Mouse (Mus musculus) spleen, postnatal 4 days (tissue): ENCODE results near the gene Ank2.

ENCODE experiments used
- DNase-seq, 2 experiments: peaks; one replicate each; pipeline ENCODE4 v3.0.0; 2022; ENCODE audit warnings: low spot score in 2 of 2

Ank2 gene

DNA sequence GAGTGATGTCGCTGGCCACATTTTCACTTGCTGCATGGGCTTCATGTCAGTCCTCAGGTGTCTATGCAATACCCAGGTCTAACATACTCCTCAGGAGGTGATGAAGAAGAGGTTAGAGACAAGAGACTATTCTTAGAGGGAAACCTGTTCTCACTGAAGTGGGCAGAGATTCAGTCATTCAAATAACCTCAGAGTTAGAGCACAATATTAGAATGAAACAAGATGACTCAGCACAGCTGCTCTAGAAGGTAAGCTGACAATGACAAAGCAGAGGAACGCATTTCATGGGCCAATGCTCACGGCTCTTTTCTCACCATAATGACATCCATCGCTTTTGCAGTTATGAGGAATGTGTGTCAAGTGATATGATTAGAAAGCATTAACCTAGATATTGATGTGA lies 475.2 kb downstream of the Ank2 start:
- DNase-seq: no peak

DNA sequence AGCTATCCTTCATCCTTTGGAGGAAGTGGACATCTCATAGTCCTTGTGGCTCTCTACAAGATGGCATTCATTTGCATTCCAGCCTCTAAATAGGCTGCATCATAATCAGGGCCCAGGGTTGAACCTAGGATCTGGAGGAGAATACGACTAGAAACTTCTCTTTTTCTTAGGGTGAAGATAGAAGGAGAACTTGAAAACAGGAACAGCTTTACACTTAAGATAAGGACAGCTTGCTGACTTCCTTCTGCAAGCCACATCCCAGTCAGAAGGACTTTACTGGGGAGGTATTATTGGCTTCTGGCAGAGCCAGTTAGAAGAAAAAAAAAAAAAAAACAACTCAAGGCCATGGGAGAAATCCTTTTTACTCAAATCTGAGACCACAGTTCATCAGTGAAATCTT lies 479.0 kb downstream of the Ank2 start:
- DNase-seq: no peak

DNA sequence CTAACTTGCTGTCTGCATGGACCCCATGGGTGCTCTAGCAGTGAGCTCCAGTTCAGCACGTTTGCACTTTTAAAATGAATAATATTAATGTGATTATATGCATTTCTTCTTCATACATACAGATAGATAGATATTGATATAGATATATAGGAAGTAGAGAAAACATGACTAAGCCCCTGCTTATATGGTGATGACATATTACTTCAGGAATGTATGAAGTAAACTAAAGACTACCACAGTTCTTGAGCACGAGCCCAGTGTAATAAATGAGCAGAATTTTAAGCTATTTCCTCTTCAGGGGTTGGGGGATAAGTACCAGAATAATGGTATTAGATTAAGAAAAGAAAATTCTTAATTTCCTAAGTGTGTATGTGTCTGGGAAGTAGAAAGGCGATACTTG lies 479.4 kb downstream of the Ank2 start:
- DNase-seq: no peak

DNA sequence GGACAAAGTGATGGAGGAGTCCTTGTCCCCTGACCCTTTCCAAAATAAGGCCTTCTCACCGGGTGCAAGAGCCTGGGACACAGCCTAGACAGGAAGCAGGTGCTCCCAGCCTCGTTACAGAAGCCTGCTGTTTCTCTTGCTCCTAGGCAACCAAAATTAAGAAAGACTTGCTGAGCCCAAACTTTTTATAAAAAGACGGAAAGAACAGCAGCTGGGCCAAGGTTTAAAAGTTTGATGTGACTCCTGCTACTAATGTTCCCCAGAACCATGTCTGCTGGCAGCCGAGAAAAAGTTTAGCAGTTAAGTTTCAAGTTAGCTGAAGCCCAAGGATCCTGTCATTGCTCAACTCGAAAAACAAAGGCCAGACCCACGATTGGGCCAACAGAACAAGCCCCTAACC lies 480.0 kb downstream of the Ank2 start:
- no peak for DNase-seq

DNA sequence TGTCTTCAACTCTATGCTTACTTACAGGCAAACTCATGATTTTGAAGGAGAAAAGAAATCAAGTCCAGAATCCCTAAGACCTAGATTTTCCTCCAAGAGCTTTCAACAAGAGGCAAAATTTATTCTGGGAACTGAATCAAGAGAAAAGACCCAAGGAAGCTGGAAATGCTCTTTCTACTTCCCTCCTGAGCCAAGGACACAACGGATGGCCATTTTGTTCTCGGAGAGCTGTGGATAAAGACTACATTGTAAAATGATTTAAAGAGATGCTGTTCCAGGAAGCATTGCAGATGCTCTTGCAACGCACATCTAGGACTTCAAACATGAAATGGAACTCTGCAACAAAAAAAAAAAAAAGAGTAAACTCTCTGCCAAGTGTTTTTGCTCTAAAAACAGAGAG lies 481.6 kb downstream of the Ank2 start:
- no peak for DNase-seq

DNA sequence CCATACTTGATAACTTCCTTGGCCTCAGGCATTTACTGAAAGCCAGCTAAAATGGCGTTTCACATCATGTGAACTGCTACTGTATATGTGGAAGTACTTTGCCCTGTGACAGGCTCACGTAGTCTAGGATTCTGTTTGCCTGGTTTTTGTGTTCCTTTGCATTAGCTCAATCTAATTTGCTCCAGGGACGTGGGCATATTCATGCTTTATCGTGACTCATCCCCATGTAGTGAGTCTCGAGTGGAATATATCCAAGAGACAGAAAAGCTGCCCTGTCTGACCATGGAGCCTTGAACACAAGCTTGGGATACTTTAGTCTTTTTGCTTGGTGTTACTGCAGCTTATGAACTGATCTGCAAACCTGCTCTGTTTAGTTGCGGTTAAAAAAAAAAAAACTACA lies 483.6 kb downstream of the Ank2 start:
- DNase-seq: no peak

DNA sequence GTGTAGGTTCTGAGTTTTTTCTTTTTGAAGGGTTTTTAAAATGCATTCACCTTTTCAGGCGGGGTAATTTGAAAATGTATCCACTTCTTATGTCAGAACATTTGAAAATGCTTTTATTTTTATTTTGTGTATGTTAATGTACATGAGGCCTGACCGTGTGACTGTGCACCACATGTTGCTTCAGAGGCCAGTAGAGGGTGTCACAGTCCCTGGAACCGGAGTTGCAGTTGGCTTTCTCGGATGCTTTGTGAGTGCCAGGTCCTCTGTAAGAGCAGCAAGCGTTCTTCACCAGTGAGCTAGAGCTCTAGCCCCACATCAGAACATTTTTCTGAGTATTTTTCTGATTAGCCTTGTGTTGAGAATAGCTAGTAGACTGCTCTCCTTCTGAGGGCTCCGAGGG lies 484.0 kb downstream of the Ank2 start:
- DNase-seq: no peak

DNA sequence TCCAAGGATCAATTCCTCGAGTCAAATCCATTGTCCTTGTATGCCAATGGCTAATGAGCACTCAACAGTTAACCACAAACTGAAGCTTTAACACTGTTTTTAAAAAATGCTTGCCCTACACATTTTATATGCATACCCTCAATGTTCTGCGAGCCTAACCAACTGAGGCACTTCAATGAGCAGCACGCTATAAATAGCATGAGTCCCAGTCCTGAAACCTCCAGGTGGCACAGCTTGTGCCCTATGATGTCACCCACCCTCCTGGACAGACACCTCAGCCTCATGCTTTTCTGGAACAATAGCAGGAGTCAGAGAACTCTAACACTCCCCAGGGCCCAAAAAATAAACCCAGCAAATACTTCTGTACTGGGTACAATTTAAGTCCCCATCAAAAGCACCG lies 485.2 kb downstream of the Ank2 start:
- no peak for DNase-seq

DNA sequence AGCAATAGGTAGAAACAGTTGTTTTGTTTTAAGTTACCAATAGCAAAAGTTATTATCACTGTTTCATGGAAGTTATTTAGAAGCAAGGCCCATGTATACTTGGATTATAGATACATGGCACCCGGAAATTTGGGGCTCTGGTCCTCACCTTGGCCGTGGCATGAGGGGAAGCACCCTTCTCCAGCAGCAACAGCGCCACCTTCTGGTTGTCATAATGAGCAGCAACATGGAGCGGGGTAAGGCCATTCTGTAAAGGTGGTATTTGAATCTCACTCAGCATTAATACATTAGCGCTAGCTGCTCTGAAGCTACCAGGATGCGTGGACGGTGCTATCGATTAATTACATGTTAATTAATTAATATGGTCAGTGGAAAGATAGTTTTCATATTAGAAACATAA lies 486.6 kb downstream of the Ank2 start:
- DNase-seq: no peak

DNA sequence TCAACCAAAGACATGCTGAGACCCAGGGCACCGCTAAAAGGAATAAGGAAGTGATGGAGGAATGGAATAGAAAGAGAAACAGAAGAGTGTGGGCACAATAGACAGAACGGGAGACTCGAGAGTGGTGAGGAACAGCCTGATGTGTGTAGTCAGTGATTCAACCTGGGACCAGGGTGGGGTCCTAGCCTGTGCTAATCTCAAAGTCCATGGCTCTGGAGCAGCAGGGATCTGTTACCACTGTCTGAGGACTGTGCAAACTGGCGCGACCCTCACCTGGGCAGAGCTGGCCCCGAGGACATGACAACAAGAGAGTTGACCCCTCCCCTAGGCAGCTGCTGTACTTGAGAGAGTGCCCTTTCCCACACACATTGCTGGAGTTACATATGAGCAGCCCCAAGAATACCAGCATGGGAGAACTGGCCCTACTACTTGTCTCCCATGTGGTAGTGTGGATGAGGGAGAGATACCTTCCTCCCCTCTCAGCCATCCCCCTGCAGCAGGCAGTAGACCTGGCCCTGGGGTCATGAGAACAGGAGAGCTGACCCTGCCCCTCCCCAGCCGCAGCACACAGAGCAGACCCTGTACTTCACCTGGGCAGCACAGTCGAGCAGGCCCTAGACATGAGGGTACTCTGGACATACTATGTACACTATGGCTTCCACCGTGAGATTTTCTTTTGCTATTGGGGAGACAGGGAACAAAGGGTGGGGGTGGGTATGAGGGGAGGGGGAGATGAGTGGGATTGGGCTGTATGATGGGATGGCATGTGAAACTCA lies 493.1 kb downstream of the Ank2 start:
- DNase-seq: no peak

DNA sequence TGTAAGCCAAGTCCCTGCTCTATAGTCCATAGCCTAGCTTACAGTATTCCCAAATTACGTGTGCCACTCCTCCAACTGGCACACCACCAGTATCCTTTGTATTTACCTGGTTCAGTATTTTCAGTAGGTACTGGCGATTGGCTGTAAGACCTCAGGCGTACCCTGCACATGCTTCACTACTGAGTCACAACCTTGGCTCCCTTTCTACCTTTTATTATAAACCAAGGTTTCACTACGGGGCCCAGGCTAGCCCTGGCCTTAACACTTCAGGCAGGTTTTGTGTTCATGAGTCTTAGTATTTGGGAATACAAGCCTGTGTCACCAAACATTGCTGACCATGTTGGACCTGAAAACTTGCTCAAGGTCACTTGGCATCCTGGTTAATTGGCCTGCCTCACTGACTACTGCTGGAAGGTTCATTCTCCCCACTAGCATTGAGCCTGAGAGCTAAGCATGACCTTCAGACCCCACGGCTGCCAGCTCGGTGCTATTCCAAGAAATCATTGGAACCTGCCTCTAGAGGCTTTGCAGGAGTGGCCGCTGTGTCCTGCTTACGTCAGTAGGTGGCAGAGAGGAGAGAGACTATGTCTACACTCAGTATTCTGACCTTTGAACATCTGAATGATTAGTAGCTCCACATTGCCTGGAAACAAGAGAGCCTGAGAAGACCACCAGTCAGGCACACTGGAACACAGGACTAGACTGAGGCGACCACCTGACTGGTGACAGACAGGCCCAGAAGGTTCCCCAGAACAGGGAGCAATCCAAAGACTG lies 494.1 kb downstream of the Ank2 start:
- no peak for DNase-seq

DNA sequence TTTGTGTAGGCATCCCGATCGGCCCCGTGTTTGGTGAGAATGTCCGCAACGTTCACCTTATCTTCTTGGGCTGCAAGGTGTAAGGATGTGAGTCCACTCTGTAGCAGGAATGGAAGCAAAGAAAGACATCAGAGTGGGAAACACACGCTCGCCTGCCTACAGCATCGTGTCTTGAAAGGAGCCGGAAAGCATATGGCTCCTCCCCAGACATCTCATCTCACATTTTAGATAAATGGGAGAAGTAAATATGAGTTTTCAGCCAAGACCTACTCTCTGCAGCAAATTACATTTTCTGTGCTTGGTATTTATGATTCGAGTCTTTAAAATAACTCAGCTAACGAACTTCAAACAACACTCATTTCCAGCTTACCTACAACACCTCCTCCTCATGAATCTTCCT lies 495.2 kb downstream of the Ank2 start:
- no peak for DNase-seq

DNA sequence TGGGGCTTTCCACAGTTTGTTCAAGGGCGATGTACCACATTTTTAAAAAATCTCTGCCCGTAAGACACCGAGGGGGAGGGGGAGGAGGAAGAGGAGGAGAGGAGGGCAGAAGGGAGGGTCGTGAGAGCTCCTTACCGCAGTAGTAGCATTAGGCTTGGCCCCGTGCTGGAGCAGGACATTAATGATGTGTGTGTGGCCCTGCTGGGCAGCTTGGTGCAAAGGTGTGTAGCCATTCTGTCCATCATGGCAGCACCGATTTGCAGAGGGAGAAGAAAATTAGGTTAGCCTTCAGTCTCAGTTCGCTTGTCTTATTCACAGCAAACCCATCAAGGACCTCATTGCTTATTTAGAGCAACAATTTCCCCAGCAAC lies 500.4 kb downstream of the Ank2 start:
- no peak for DNase-seq

DNA sequence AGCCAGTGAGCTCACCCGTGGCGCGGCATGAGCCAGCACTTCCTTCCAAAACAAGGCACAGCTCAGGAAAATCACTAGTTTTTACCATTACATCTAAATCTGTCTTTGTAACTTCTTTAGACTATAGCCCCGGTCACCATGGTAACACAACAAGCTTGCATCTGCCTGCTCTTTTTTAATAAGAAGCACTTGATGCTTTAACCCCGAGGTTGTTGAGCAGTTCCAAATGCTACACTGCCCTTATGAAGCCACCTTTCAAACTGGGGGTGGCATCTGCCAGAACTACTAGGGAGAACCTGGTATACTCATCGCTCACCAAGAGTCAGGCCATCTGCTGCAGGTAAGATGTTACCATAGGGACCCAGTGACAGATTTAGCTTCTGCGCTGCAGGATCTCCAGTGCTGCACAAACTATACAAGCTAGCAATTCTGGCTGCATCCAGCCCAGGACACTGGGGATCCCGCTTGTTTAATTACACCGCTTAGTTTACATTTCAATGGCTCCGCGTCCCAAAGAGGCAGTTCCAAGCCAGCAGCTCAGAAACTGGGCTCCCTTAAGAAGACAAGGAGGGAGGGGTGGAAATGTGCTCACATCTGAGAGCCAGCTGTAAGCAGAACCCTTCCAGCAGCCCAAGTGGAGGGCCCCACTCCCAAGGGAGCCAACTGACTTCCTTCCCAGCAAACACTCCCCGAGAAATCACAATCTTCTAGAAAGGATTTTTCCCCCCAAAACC lies 501.0 kb downstream of the Ank2 start:
- no peak for DNase-seq

DNA sequence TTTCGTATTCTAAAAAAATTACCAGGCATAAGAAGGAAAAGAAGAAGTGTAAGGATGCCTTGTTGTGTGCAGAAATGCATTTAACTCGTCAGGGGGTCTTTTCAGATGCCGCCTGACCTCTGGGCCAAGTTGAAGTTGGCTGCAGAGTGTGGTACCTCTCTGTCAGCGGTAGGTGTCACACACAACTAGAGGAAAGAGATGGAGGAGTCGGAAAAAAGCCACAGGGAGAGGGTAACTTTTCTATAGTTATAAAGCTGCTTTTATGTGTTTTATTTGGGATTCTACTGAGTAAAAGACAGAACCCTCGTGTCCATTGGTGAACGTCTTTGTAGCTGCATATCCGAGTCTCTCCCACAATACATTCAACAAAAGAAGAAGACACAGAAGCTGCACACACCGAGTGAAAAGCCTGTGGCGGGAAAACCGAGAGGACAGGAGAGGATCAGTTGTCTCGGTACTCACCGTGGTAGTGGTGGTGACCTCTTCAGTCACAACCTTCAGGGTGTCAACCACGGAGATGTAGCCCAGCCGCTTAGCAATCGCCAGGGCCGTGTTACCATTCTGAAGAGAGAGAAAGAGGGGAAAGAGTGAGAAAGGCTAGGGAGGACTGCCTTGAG lies 501.7 kb downstream of the Ank2 start:
- DNase-seq: no peak

DNA sequence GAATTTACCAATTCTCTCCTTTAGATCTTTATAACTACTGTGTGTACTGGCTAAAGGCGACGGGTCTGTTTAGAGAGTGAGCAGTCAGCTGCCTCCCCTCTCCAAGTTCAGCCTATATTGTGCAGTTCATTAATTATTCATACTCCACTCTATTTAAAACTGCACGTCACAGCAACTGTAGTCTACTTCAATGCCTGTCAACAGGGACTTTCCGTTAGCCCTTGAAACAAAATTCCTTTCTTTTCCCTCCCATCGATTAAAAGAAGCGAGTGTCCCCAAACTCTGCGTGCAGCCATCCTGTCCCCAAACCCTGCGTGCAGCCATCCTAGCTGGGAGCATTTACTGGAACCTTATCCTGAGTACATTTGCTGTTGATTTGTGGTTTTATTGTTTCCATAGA lies 502.4 kb downstream of the Ank2 start:
- no peak for DNase-seq

DNA sequence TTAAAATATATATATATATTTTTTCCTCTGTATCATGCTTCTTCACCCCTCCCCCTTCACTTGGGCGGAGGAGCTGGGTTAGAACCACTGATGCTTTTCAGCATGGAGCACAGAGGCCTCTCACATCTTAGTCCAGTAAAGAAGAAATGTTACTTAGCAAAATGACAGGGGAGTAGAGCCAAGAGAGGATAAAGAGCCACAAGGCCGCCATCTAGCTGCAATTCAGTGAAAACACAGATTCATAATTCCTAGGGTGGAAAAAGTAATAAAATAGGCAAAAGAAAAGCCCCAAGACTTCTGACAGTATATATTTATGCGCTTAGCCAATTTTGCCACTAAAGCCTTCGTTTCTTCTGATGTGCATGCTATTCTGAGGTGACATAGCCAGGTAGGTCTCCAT lies 503.2 kb downstream of the Ank2 start:
- no peak for DNase-seq

DNA sequence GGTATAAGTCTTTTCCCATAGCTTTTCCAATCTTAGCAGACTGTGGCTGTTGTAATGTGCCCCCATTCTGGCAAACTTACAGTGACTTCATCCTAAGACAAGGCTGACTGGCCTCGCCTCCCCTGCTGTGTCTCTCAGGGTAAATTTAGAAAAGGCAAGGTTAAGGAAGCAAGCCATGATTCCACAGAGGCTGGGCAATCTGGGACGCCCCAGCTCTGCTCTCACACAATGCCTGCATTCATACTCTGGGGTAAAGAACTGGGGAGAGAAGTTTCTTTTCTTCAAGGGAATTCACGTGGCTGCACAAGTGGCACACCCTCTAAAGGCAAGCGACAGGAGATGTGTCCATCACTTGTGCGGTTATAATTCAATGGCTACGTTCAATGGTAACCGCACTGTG lies 505.0 kb downstream of the Ank2 start:
- no peak for DNase-seq

DNA sequence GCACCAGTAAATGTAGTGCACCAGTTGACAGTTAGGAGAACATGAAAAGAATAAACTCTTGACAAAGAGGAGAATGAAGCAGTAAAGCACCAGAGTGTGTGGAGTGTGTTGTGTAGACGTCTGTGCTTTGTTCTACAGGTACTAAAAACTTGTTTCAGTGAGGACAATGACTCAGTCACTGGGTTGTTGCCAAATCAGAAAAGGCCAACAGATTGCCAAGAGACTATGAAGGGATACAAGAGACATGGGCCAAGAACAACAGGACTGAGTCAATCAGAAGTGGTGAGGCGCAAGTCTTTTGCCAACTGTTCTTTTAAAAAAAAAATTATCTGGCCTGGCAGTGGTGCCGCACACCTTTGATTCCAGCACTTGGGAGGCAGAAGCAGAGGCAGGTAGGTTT lies 509.2 kb downstream of the Ank2 start:
- DNase-seq: no peak

DNA sequence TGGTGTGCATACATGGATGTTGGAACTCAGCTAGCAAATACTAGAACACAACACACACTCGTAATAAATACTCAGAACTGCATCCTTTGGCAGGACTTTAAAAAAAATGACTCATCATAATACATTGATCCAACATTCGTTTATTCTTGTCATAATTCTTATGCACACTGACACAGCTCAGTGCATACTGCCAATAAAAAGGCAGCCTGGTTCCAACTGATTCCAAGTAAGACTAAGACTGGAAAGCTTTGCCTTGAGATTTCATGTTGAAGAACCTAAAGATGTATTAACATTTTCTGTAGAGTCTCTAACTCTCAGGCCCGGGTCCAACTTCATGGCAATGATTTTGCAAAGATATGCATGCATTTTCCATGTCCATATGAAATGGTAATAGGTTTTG lies 512.5 kb downstream of the Ank2 start:
- no peak for DNase-seq

DNA sequence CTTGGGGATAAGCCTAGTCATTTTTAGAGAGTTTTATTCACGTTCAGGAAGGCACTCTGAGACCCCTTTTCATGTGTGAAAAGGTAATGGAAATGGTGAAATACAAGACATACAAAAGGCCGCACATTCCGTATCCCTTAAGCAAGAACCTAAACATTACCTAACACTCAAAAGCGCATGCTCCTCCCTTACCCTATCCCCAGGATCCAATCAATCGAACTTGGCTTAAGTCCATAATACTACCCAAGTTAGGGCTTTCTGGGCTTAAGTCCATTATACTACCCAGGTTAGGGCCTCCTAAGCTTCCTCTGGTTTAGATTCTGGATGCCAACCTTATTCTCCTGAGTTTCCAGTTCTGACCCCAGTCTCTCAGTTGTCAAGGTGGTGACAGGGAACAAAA lies 516.3 kb downstream of the Ank2 start:
- no peak for DNase-seq

DNA sequence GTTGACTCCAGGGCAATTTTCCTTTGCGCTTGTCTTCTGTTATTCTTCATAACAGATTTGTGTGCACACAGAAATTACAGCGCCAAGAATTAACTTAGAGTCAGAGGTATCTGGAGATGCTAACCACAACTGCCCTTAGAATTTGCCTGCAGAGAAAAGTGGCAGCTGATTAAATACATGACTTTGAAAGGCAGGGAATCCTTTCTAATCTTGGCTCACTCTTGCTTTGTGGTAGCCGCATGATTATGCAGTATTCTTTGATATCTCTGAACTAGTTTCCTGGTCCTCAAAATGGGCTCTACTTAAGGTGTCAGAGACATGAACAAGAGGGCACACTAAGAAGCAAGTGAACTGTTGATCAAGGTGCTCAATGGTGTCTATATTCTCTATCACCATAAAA lies 518.0 kb downstream of the Ank2 start:
- DNase-seq: no peak

DNA sequence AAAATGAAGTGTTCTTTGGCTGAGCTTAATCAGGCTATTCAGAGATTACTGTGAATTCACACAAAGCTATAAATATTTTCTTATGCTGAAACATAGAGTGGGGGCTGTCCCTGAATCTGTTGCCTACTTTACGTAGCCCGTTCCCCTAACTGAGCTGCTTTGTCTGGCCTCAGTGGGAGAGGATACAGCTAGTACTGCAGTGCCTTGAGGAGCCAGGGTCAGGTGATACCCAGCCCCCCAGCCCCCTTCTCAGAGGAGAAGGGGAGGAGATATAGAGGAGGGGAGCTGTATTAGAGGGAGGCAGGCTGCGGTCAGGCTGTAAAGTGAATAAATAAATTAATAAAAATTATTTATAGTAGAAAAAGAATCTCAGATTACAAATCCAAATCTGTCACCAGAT lies 519.5 kb downstream of the Ank2 start:
- DNase-seq: no peak
